ENCODE assay signal across 10 mouse cellular contexts in the genomic region with DNA sequence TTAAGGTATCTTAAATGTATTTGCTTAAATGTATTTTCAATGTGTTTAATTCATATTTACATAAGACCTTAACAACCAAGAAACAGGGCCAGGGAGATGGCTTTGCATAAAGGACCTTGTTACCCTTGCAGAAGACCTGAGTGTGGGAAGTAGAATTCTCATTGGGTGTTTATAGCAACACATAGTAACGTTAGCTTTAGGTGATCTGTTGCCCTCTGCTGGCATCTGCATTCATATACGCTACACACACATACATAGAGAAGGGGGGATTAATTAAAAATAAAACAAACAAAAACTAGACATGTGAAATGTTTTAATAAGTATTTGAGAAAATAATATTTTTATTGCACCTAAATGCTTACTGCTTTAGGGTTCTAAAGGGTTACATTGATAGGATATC.
DNase-seq lines count a peak whose midpoint lies in the region; ATAC-seq and TF ChIP-seq lines count a peak whose summit lies in the region.
"Had no signal": no experiment of that assay in that cellular context is flagged by ENCODE, and none has a peak within 500 bp of the region (broad histone marks: within the 10 kb centered on the region; RNA-seq: fewer than 3 reads in every experiment).

No protein-coding gene starts in this region.

- H3K79me2 ChIP-seq in CH12.LX (replicated peaks; ENCODE audit: control insufficient read depth, extremely low read depth, insufficient read depth, poor library complexity, severe bottlenecking), result no peaks in the 10 kb centered on the region

- dilution Hi-C loops in CH12.LX (cut with MboI; ENCODE audit: extremely low pct_ligation_motif_present, extremely low pct_unique_long_range_greater_than_20kb, low sequenced_read_pairs), result no loop called here

- TF ChIP-seq RAD21 in CH12.LX (IDR thresholded peaks at IDR 0.05; ENCODE audit: low read depth, low read length), result peak; percentile 44

- no peak overlapping the region for H3K4me2 ChIP-seq in intestine, postnatal 0 days (replicated peaks; ENCODE audit: low read depth)
- no peak overlapping the region for H3K4me2 ChIP-seq in intestine, embryonic 15.5 days (replicated peaks)
- H3K4me2 ChIP-seq in CH12.LX (ENCODE audit: insufficient read depth, low read depth, poor library complexity, severe bottlenecking), result no peak overlapping the region
- H3K4me2 ChIP-seq in hindbrain, embryonic 15.5 days, result no peak overlapping the region

- TF ChIP-seq POLR2A in CH12.LX (IDR thresholded peaks at IDR 0.05; ENCODE audit: low read depth, low read length), result no peak

- H3K27me3 ChIP-seq in intestine, postnatal 0 days (replicated peaks; ENCODE audit: control insufficient read depth, insufficient read depth, low read length), result no peaks in the 10 kb centered on the region
- no peaks in the 10 kb centered on the region for H3K27me3 ChIP-seq in intestine, embryonic 15.5 days (replicated peaks)
- no peaks in the 10 kb centered on the region for H3K27me3 ChIP-seq in CH12.LX (replicated peaks)
- H3K27me3 ChIP-seq in hindbrain, embryonic 15.5 days, result no peaks in the 10 kb centered on the region

- no peak overlapping the region for H3K9ac ChIP-seq in intestine, postnatal 0 days (ENCODE audit: low read depth, low read length)
- H3K9ac ChIP-seq in intestine, embryonic 15.5 days, result no peak overlapping the region
- no peak overlapping the region for H3K9ac ChIP-seq in CH12.LX (ENCODE audit: insufficient read depth, low read depth)
- H3K9ac ChIP-seq in hindbrain, embryonic 15.5 days, result no peak overlapping the region

- no peak for ATAC-seq in intestine, postnatal 0 days
- no peak for ATAC-seq in intestine, embryonic 15.5 days
- peak; percentile 79 for ATAC-seq in hindbrain, embryonic 15.5 days (ENCODE audit: low FRiP score, low read depth)

- H3K9me3 ChIP-seq in intestine, postnatal 0 days (ENCODE audit: control insufficient read depth), result no peaks in the 10 kb centered on the region
- no peaks in the 10 kb centered on the region for H3K9me3 ChIP-seq in intestine, embryonic 15.5 days
- no peaks in the 10 kb centered on the region for H3K9me3 ChIP-seq in CH12.LX (replicated peaks; ENCODE audit: low read length)
- no peaks in the 10 kb centered on the region for H3K9me3 ChIP-seq in hindbrain, embryonic 15.5 days

- H3K27ac ChIP-seq in intestine, postnatal 0 days (ENCODE audit: low read depth, low read length), result no peak overlapping the region
- H3K27ac ChIP-seq in intestine, embryonic 15.5 days, result no peak overlapping the region
- H3K27ac ChIP-seq in CH12.LX (ENCODE audit: insufficient read depth, low read depth), result no peak overlapping the region
- H3K27ac ChIP-seq in hindbrain, embryonic 15.5 days (replicated peaks), result no peak overlapping the region

- no peak for TF ChIP-seq EP300 in CH12.LX (IDR thresholded peaks at IDR 0.05; ENCODE audit: low read length)

- H3K4me1 ChIP-seq in intestine, postnatal 0 days (replicated peaks; ENCODE audit: control insufficient read depth, insufficient read depth, low read length), result no peaks in the 10 kb centered on the region
- H3K4me1 ChIP-seq in intestine, embryonic 15.5 days (replicated peaks), result no peaks in the 10 kb centered on the region
- no peaks in the 10 kb centered on the region for H3K4me1 ChIP-seq in CH12.LX (ENCODE audit: control insufficient read depth in 1 of 2, insufficient read depth in 2 of 2)
- H3K4me1 ChIP-seq in hindbrain, embryonic 15.5 days (replicated peaks), result no peaks in the 10 kb centered on the region

- peak; percentile 59 for TF ChIP-seq CTCF in intestine, postnatal 0 days (IDR thresholded peaks at IDR 0.05; ENCODE audit: low read depth)
- TF ChIP-seq CTCF in CH12.LX (conservative IDR thresholded peaks at IDR 0.05 in 1 of 2, IDR thresholded peaks at IDR 0.05 in 1 of 2; ENCODE audit: low read depth in 2 of 2, low read length in 2 of 2), result peak in 1 of 2 experiments; percentile 42; a peak in 2 of 4 replicates

- no peak overlapping the region for H3K4me3 ChIP-seq in intestine, postnatal 0 days (ENCODE audit: low read depth, low read length)
- H3K4me3 ChIP-seq in intestine, embryonic 15.5 days (replicated peaks), result no peak overlapping the region
- H3K4me3 ChIP-seq in CH12.LX (replicated peaks in 1 of 3; ENCODE audit: low read depth in 2 of 3, low read length in 2 of 3, poor library complexity in 1 of 3), result no peak overlapping the region
- H3K4me3 ChIP-seq in hindbrain, embryonic 15.5 days, result no peak overlapping the region

- peak; percentile 22 for DNase-seq in CH12.LX (ENCODE audit: extremely low read depth)
- peak; percentile 10 for DNase-seq in cerebellum, adult 8-10 months
- no peak for DNase-seq in spleen, postnatal 36 days (ENCODE audit: low spot score in 2 of 2)
- DNase-seq in right cerebral cortex, adult 18-20 months, result no peak
- DNase-seq in right cerebral cortex, postnatal 36 days (ENCODE audit: low spot score in 2 of 2), result no peak
- DNase-seq: gastrocnemius, postnatal 36 days; lung, postnatal 4 days had no signal

- H3K36me3 ChIP-seq in intestine, postnatal 0 days (ENCODE audit: control insufficient read depth, insufficient read depth), result no peaks in the 10 kb centered on the region
- H3K36me3 ChIP-seq in intestine, embryonic 15.5 days, result no peaks in the 10 kb centered on the region
- no peaks in the 10 kb centered on the region for H3K36me3 ChIP-seq in CH12.LX (replicated peaks in 1 of 2; ENCODE audit: control insufficient read depth in 1 of 2, insufficient read depth in 1 of 2, low read length in 1 of 2)
- H3K36me3 ChIP-seq in hindbrain, embryonic 15.5 days, result no peaks in the 10 kb centered on the region

- in situ Hi-C loops in CH12.LX (cut with MboI; ENCODE audit: low pct_ligation_motif_present, low pct_unique_long_range_greater_than_20kb, low sequenced_read_pairs), result no loop called here

- WGBS in intestine, postnatal 0 days, result 46% methylated on average over 2 of the region's 2 CpGs
- 52% methylated on average over 2 of the region's 2 CpGs for WGBS in intestine, embryonic 15.5 days
- WGBS in hindbrain, embryonic 15.5 days, result 48% methylated on average over 2 of the region's 2 CpGs

TF ChIP-seq in CH12.LX, 34 proteins besides CTCF, POLR2A, EP300 and RAD21:
- TF ChIP-seq ELF1 (IDR thresholded peaks at IDR 0.05; ENCODE audit: low read depth, low read length) (no peak), SMC3 (IDR thresholded peaks at IDR 0.05; ENCODE audit: low read depth, low read length) (peak; percentile 39)

Comparison
In these comparisons a context has a peak if more than half of its experiments do, and no peak if none do; other contexts are left out.
1. DNase-seq: peak in CH12.LX (single experiment) and cerebellum, adult 8-10 months (single experiment); none in spleen, postnatal 36 days (0 of 2), right cerebral cortex, adult 18-20 months (single experiment) and right cerebral cortex, postnatal 36 days (0 of 2).